Mouse (Mus musculus): ENCODE results near the gene Lrrc20.

DNA sequence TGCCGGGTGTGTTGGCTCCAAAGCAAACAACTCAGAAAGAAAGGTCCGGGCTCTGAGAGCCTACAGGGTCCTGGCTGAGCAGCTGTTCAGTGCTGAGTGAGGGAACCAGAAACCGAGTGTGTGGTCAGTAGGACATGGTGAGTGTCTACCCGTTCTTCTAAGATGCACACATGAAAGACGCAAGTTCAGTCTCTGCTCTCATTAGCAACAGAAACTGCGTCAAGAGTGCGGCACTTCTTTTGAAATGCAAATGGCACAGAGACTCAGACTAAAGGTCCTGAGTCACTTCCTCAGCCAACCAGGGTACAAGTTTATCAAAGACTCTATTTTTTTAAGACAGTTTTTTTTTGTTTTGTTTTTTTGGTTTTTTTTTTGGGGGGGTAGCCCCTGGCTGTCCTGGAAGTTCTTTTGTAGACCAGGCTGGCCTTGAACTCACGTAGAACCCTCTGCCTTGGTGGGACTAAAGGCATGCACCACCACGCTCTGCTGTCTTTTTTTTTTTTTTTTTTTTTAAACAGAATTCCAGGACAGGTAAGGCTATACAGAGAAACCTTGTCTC, 124.0 kb downstream of the Lrrc20 start:
- no peak for TF ChIP-seq HCFC1 (IDR thresholded peaks at IDR 0.05; ENCODE audit: borderline replicate concordance, insufficient read depth, low read length)
- TF ChIP-seq MAFK (IDR thresholded peaks at IDR 0.05; ENCODE audit: insufficient read depth, low read depth, low read length), result no peak

Measured in ES-E14 (cell line).